Mouse (Mus musculus) liver, embryonic 11.5 days (tissue): ENCODE measurements around the gene Ptprt. TPM values are rescaled to one million over a fixed set of nuclear protein-coding genes. Genes with fewer than 3 reads are reported as not detected.

ENCODE experiments used
- ATAC-seq: fragments of 200-750 bp; cut with Nextera tagmentation; replicated peaks from 2 replicates; pipeline ENCODE4 v1.8.0; 2017; ENCODE audit warnings: moderate number of reproducible peaks, mild to moderate bottlenecking, moderate TSS enrichment, moderate library complexity; ENCODE audit not compliant: low FRiP score
- DNase-seq: peaks from one replicate; pipeline ENCODE4 v3.0.0-alpha.2; 2017; ENCODE audit warnings: low spot score
- H3K27ac ChIP-seq: fragments of 300-500 bp; sonication (generic); 2 replicates; pipeline ENCODE4 v1.5.1; 2014; ENCODE audit warnings: mild to moderate bottlenecking, low read depth, low read length, control low read depth
- H3K27me3 ChIP-seq: fragments of 300-500 bp; sonication (generic); replicated peaks from 2 replicates; pipeline ENCODE4 v1.6.1; 2014; ENCODE audit warnings: low read length, mixed read lengths; ENCODE audit not compliant: control insufficient read depth, insufficient read depth
- H3K36me3 ChIP-seq: fragments of 300-500 bp; sonication (generic); 2 replicates; pipeline ENCODE4 v1.6.1; 2014; ENCODE audit warnings: mild to moderate bottlenecking, low read length, moderate library complexity, mixed read lengths; ENCODE audit not compliant: control insufficient read depth, insufficient read depth
- H3K4me1 ChIP-seq: fragments of 300-500 bp; sonication (generic); replicated peaks from 2 replicates; pipeline ENCODE4 v1.6.1; 2014; ENCODE audit warnings: low read length, mixed read lengths; ENCODE audit not compliant: control insufficient read depth, insufficient read depth
- H3K4me2 ChIP-seq: fragments of 300-500 bp; sonication (generic); 2 replicates; pipeline ENCODE4 v1.6.1; 2014; ENCODE audit warnings: mild to moderate bottlenecking, control low read depth, moderate library complexity
- H3K4me3 ChIP-seq: fragments of 300-500 bp; sonication (generic); 2 replicates; pipeline ENCODE4 v1.5.1; 2014; ENCODE audit warnings: low read depth, low read length, control low read depth
- H3K9ac ChIP-seq: fragments of 300-500 bp; sonication (generic); 2 replicates; pipeline ENCODE4 v1.6.1; 2014; ENCODE audit warnings: low read depth, low read length, control low read depth
- H3K9me3 ChIP-seq: fragments of 300-500 bp; sonication (generic); 2 replicates; pipeline ENCODE4 v1.6.1; 2016; ENCODE audit warnings: low read length, inconsistent platforms, mixed read lengths; ENCODE audit not compliant: control insufficient read depth
- WGBS: fragments of 180-500 bp; shearing (Covaris S2); extraction: QIAGEN DNeasy Blood & Tissue Kit; methylation state at CpG from one replicate; pipeline ENCODE4 v1.1.7; 2014; 5-methylcytosine and 5-hydroxymethylcytosine counted together
- polyA plus RNA-seq: library from polyadenylated mRNA; unstranded; fragments of >200 nt; fragmentation: Nextera tagmentation; extraction: Ambion mirVana; gene quantifications from 2 replicates; pipeline ENCODE4 v1.2.1, GENCODE M21; 2014

Ptprt gene
- polyA plus RNA-seq, 1 experiment from 2014 or later: 0.34 TPM

DNA sequence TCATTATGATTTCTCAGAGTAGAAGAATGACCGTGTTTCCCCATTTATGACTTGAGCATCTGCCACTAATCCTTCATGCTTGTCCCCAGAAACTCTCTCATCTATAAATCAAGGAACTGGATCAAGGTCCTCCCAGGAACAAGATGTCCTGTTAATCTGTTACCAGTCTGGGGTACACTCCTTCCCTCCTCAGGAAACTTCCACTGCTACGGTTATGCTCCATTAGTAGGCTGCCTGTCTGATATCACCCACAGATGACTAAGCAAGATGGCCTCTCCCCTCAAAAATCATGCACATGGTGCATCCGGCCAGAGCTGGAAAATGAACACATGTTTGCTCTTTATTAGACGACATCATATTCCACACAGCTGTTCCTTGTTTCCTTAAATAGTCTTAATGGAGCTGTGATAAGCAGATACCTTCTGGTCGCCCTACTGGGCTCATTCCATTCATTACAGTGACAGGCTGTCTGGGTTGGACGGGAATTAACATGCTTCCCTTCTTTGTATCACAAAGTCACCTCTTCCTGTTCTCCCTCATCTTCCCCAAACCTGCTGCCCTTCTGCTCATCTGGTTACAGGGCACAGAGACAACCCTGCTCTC lies 1060.6 kb downstream of the Ptprt start:
- H3K4me3 ChIP-seq: no peak overlapping the region
- 44% methylated on average over 6 of the region's 6 CpGs for WGBS
- no peak overlapping the region for H3K9ac ChIP-seq
- H3K4me1 ChIP-seq: no peaks in the 10 kb centered on the region
- no peak overlapping the region for H3K27ac ChIP-seq
- no peaks in the 10 kb centered on the region for H3K27me3 ChIP-seq
- H3K4me2 ChIP-seq: no peak overlapping the region
- DNase-seq (no peak), ATAC-seq (no peak)
- H3K36me3 ChIP-seq: no peaks in the 10 kb centered on the region
- no peaks in the 10 kb centered on the region for H3K9me3 ChIP-seq

DNA sequence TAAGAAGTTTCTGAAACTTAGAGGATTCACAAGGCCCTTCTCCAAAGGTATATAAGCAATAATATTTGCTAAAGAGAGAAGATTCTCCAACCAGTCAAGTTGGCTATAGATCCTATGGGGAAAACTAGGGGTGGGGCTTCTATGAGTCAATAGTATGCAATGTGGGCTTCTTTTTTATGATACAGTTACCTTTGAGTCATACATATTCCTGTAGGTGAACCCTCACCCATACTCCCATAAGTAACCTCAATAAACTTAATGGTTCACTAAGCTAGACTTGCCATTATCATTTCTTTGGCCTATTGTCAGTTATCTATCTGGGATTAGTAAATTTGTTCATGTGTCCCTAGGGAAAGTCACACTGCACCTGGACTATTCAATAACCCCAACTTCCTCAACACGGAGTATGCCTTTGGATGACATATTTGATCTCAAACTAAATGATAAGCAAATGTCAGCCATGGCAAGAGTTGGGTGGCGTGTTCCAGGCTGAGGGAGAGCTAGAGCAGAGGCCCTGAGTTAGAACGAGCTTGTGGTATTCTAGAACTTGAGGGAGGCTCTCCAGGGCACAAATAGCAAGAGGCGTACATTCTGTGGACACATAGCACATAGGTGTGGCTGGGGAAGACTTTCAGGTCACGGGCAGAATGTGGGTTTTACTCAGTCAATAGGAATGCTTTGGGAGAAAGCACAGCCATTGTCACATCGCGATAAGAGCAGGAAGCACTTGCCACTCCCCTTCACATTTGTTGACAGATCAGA lies 1067.4 kb downstream of the Ptprt start:
- no peak overlapping the region for H3K4me3 ChIP-seq
- H3K9me3 ChIP-seq: no peaks in the 10 kb centered on the region
- WGBS: 78% methylated on average over 7 of the region's 7 CpGs
- H3K36me3 ChIP-seq: no peaks in the 10 kb centered on the region
- H3K27ac ChIP-seq: no peak overlapping the region
- H3K9ac ChIP-seq: no peak overlapping the region
- ATAC-seq (no peak), DNase-seq (no peak)
- no peak overlapping the region for H3K4me2 ChIP-seq
- H3K27me3 ChIP-seq: no peaks in the 10 kb centered on the region
- no peaks in the 10 kb centered on the region for H3K4me1 ChIP-seq

DNA sequence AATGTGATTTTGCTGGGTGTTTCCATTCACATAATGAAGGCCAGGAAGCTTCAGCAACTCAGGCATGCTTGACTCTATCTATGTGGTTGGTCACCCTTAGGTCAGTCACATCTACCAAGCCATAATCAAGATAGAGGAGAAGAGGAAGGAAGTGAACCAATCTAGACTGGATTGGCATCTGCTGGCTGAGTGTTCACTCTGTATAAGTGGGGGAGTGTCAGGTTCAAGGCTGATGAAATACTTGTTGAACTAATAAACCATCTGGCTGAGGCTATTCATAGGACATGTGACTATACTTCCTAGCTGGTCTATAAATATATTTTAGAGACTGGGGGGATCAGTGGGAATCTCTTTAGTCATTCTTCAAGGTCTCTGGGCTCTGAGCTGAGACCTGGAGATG lies 1086.5 kb downstream of the Ptprt start:
- Histone ChIP-seq H3K4me3 (no peak overlapping the region), H3K4me1 (no peaks in the 10 kb centered on the region), H3K9me3 (no peaks in the 10 kb centered on the region), H3K27me3 (no peaks in the 10 kb centered on the region), H3K27ac (no peak overlapping the region), H3K9ac (no peak overlapping the region), H3K36me3 (no peaks in the 10 kb centered on the region), H3K4me2 (no peak overlapping the region)
- ATAC-seq (no peak), DNase-seq (no peak)

DNA sequence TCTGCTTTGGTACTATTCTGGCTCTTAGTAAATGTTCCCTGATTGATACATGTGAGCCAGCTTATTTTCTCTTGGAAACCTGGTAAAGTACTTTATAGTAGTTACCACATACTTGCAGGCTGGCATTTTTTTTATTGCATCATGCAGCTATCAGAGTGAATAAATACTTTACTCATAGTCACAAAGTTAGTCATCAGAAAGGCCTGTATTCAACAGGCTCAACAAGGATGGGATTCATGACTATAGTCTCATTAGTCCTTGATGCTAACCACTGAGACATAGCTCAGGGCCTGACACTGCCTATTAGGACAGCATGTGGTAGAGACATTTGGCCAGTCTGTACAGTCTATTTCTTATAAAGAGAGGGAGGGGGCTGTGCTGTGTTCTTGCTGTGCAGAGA lies 1088.7 kb downstream of the Ptprt start:
- no peaks in the 10 kb centered on the region for H3K36me3 ChIP-seq
- no peak overlapping the region for H3K27ac ChIP-seq
- no peaks in the 10 kb centered on the region for H3K9me3 ChIP-seq
- H3K9ac ChIP-seq: no peak overlapping the region
- H3K4me2 ChIP-seq: no peak overlapping the region
- no peak overlapping the region for H3K4me3 ChIP-seq
- DNase-seq: no peak
- H3K4me1 ChIP-seq: no peaks in the 10 kb centered on the region
- no peak for ATAC-seq
- H3K27me3 ChIP-seq: no peaks in the 10 kb centered on the region

DNA sequence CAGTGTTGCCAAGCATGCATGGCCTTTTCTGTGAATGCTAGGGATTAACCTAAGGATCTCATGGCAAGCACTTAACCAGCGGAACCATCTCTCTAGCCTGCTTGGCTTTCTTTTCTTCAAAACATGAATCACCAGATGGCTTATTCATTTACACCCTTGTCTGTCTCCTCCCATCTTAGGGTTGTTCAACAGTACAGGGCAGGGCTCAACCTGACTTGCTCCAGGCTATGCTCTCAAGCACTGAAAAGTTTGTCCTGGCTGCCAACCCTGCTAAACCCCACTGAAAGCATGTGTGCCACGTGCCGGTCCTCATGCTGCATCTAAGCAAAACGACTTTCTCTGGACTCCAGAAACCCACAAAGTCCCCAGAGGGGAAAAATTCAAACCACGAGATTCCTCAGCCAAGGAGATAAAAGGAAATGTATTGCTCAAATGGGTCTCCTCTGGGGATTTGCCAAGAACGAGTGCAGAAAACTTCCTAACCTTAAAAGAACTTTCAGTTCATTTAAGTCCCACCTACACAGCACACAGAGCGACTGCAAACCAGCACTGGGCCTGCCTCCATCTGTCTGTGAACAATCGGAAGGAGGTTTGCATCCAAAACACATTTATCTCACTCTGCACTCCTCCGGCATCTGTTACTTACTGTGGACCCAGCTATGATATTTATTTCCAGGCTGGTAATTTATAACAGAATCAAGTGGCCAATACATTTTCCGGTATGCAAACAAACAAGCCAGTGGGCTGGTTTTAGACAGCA lies 1090.5 kb downstream of the Ptprt start:
- DNase-seq (no peak), ATAC-seq (no peak)
- Histone ChIP-seq H3K4me2 (no peak overlapping the region), H3K27me3 (no peaks in the 10 kb centered on the region), H3K36me3 (no peaks in the 10 kb centered on the region), H3K9ac (no peak overlapping the region), H3K9me3 (no peaks in the 10 kb centered on the region), H3K4me1 (no peaks in the 10 kb centered on the region), H3K4me3 (no peak overlapping the region), H3K27ac (no peak overlapping the region)
- 66% methylated on average over 10 of the region's 10 CpGs for WGBS

DNA sequence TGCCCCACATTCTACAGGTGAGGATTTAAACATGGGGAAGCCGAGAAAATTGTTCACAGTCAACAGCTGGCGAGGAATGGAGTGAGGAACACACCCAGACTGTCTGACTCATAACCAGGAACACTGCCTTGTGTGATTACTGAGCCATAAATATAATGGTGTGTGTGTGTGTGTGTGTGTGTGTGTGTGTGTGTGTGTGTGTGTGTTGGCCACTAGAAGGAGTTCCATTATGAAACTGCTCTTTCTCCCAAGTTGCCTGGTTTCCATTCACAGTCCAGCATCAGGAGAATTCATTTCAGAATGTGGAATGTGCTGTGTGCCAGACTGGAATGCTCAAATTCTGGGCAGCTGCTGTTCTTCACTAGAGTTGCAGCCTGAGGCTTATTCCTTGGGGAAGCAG lies 1099.4 kb downstream of the Ptprt start:
- ATAC-seq (no peak), DNase-seq (no peak)
- no peak overlapping the region for H3K9ac ChIP-seq
- H3K27ac ChIP-seq: no peak overlapping the region
- H3K4me1 ChIP-seq: no peaks in the 10 kb centered on the region
- 86% methylated on average over 2 of the region's 2 CpGs for WGBS
- H3K9me3 ChIP-seq: no peaks in the 10 kb centered on the region
- H3K4me3 ChIP-seq: no peak overlapping the region
- no peak overlapping the region for H3K4me2 ChIP-seq
- H3K27me3 ChIP-seq: no peaks in the 10 kb centered on the region
- no peaks in the 10 kb centered on the region for H3K36me3 ChIP-seq

DNA sequence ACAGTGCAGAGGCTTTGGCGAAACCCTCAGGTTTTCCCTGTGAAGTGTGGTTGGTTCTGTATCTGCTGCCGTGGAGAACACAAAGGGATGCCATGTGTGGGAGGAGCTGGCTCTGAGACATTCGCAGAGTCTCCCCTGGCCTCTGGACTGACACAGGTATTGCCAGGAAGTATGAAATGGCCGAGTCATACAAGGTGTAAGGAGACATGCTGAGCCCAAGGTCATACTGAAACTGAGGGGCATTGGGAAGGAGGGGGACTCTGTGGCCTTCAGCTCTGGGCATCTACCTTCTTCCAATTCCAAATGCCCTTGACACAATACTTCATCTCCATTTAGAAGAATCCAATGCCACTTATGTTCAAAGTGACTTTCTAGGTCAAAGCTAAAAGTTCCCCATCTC lies 1103.1 kb downstream of the Ptprt start:
- Histone ChIP-seq H3K27ac (no peak overlapping the region), H3K4me3 (no peak overlapping the region), H3K4me1 (no peaks in the 10 kb centered on the region), H3K4me2 (no peak overlapping the region), H3K36me3 (no peaks in the 10 kb centered on the region), H3K27me3 (no peaks in the 10 kb centered on the region), H3K9ac (no peak overlapping the region), H3K9me3 (no peaks in the 10 kb centered on the region)
- 69% methylated on average over 4 of the region's 4 CpGs for WGBS
- no peak for ATAC-seq
- DNase-seq: no peak

DNA sequence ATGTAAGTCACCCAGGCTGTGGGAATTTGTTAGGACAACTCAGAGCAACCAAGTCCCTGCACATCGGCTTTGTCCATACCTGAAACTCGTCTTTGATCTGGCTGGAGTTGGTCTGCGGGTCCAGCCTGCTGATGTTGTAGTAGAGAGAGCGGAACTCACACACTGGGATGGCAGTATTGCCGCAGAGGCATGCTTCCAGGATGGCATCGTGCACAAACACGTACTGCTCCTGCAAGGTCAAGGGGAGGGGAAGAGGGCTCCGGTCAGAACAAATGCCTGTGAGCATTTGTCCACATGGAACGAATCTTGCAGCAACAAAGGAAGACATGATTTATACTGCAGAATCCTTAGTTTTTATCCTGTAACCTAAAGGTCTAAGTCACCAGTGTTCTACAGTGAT lies 1107.3 kb downstream of the Ptprt start:
- H3K4me1 ChIP-seq: no peaks in the 10 kb centered on the region
- WGBS: 77% methylated on average over 9 of the region's 9 CpGs
- H3K4me3 ChIP-seq: no peak overlapping the region
- H3K36me3 ChIP-seq: no peaks in the 10 kb centered on the region
- no peak for DNase-seq
- H3K27me3 ChIP-seq: no peaks in the 10 kb centered on the region
- no peak overlapping the region for H3K27ac ChIP-seq
- no peak for ATAC-seq
- H3K9me3 ChIP-seq: no peaks in the 10 kb centered on the region
- no peak overlapping the region for H3K4me2 ChIP-seq
- no peak overlapping the region for H3K9ac ChIP-seq

DNA sequence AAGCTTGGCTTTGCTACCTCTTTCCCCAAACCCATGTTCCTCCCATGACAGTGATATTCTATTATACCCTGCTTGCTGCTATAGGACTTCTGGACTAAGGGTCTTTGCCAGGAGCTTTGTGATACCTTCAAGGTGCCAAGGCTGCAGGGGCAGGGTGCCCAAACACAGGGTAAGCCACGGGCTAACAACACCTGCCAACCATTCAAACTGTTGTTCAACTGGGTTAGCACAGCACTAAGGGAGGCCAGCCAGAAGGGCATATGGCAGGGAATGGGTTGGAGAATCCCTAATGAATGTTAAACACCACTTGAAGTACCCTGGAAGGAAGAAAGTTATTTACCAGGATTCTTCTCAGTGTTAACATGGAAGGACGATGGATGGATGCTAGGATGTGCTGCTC lies 1108.9 kb downstream of the Ptprt start:
- H3K27ac ChIP-seq: no peak overlapping the region
- H3K4me2 ChIP-seq: no peak overlapping the region
- 72% methylated on average over 2 of the region's 2 CpGs for WGBS
- no peak overlapping the region for H3K9ac ChIP-seq
- ATAC-seq (no peak), DNase-seq (no peak)
- no peaks in the 10 kb centered on the region for H3K36me3 ChIP-seq
- no peak overlapping the region for H3K4me3 ChIP-seq
- H3K4me1 ChIP-seq: no peaks in the 10 kb centered on the region
- H3K27me3 ChIP-seq: no peaks in the 10 kb centered on the region
- no peaks in the 10 kb centered on the region for H3K9me3 ChIP-seq
